Mouse (Mus musculus) limb, embryonic 12.5 days (tissue): ENCODE measurements around the gene Dntt. TPM values are rescaled to one million over a fixed set of nuclear protein-coding genes. Genes with fewer than 3 reads are reported as not detected.

ENCODE experiments used
- ATAC-seq: fragments of 200-750 bp; cut with Nextera tagmentation; 2 replicates; pipeline ENCODE4 v1.8.0; 2017; ENCODE audit warnings: low read depth, moderate TSS enrichment; ENCODE audit not compliant: insufficient number of reproducible peaks, insufficient read depth, low FRiP score, low TSS enrichment
- H3K27ac ChIP-seq: fragments of 300-500 bp; sonication (generic); 2 replicates; pipeline ENCODE4 v1.5.1; 2016; ENCODE audit warnings: mild to moderate bottlenecking, moderate library complexity
- H3K27me3 ChIP-seq: fragments of 300-500 bp; sonication (generic); 2 replicates; pipeline ENCODE4 v1.6.1; 2016; ENCODE audit warnings: mild to moderate bottlenecking, moderate library complexity
- H3K36me3 ChIP-seq: fragments of 300-500 bp; sonication (generic); 2 replicates; pipeline ENCODE4 v1.6.1; 2016; ENCODE audit warnings: mild to moderate bottlenecking, moderate library complexity
- H3K4me1 ChIP-seq: fragments of 300-500 bp; sonication (generic); replicated peaks from 2 replicates; pipeline ENCODE4 v1.6.1; 2016
- H3K4me2 ChIP-seq: fragments of 300-500 bp; sonication (generic); 2 replicates; pipeline ENCODE4 v1.6.1; 2016; ENCODE audit warnings: mild to moderate bottlenecking, moderate library complexity
- H3K4me3 ChIP-seq: fragments of 300-500 bp; sonication (generic); replicated peaks from 2 replicates; pipeline ENCODE4 v1.5.1; 2016; ENCODE audit warnings: mild to moderate bottlenecking
- H3K9ac ChIP-seq: fragments of 300-500 bp; sonication (generic); replicated peaks from 2 replicates; pipeline ENCODE4 v1.6.1; 2016; ENCODE audit warnings: mild to moderate bottlenecking, moderate library complexity
- H3K9me3 ChIP-seq: fragments of 300-500 bp; sonication (generic); 2 replicates; pipeline ENCODE4 v1.6.1; 2016; ENCODE audit warnings: mild to moderate bottlenecking, moderate library complexity
- WGBS: fragments of 180-500 bp; shearing (Covaris S2); methylation state at CpG from one replicate; pipeline ENCODE4 v1.1.7; 2016; 5-methylcytosine and 5-hydroxymethylcytosine counted together
- polyA plus RNA-seq: library from polyadenylated mRNA; unstranded; fragments of >200 nt; fragmentation: Nextera tagmentation; extraction: Ambion mirVana; gene quantifications from 2 replicates; pipeline ENCODE4 v1.2.1, GENCODE M21; 2016

Dntt gene
- polyA plus RNA-seq, 1 experiment from 2014 or later, result not detected

GRCm38 (mm10) chr19:41011676-41012075 is 17.4 kb upstream of the Dntt start:
- no peaks in the 10 kb centered on the region for H3K9me3 ChIP-seq
- ATAC-seq, result no peak
- 0 out of 2 replicates have a peak, but pooled peaks cover 3% of the 10 kb centered on the region for H3K4me1 ChIP-seq
- H3K27ac ChIP-seq, result no peak overlapping the region
- H3K9ac ChIP-seq, result no peak overlapping the region
- 24% methylated on average over 5 of the region's 5 CpGs for WGBS
- no peaks in the 10 kb centered on the region for H3K36me3 ChIP-seq
- peaks cover 27% of the 10 kb centered on the region for H3K27me3 ChIP-seq
- no peak overlapping the region for H3K4me2 ChIP-seq
- H3K4me3 ChIP-seq, result no peak overlapping the region

- WGBS, result 7% methylated on average over 5 of the region's 5 CpGs
- no peak for ATAC-seq
- Histone ChIP-seq H3K4me2 (no peak overlapping the region), H3K36me3 (no peaks in the 10 kb centered on the region), H3K27me3 (peaks cover 33% of the 10 kb centered on the region), H3K9me3 (no peaks in the 10 kb centered on the region), H3K9ac (no peak overlapping the region), H3K27ac (no peak overlapping the region), H3K4me1 (0 out of 2 replicates have a peak, but pooled peaks cover 3% of the 10 kb centered on the region), H3K4me3 (no peak overlapping the region)
Observed at GRCm38 (mm10) chr19:41013591-41013990, 15.5 kb upstream of the Dntt start.

- ATAC-seq, result no peak
- H3K9me3 ChIP-seq, result no peaks in the 10 kb centered on the region
- no peak overlapping the region for H3K27ac ChIP-seq
- H3K4me3 ChIP-seq, result no peak overlapping the region
- 0 out of 2 replicates have a peak, but pooled peaks cover 3% of the 10 kb centered on the region for H3K4me1 ChIP-seq
- WGBS, result 28% methylated on average over 9 of the region's 9 CpGs
- no peak overlapping the region for H3K9ac ChIP-seq
- H3K36me3 ChIP-seq, result no peaks in the 10 kb centered on the region
- no peak overlapping the region for H3K4me2 ChIP-seq
- H3K27me3 ChIP-seq, result peaks cover 33% of the 10 kb centered on the region
Observed at GRCm38 (mm10) chr19:41014003-41014402, 15.1 kb upstream of the Dntt start.

GRCm38 (mm10) chr19:41015951-41016716 is 12.9 kb upstream of the Dntt start:
- ATAC-seq, result 0 out of 2 replicates have a peak, but pooled peaks have one; percentile 37
- Histone ChIP-seq H3K9ac (peak overlapping the region; percentile 38), H3K4me2 (peak overlapping the region; percentile 50), H3K4me3 (peak overlapping the region; percentile 14; the same call in 1 of the 2 replicates), H3K9me3 (no peaks in the 10 kb centered on the region), H3K27ac (no peak overlapping the region), H3K4me1 (0 out of 2 replicates have a peak, but pooled peaks cover 3% of the 10 kb centered on the region), H3K27me3 (peaks cover 29% of the 10 kb centered on the region), H3K36me3 (no peaks in the 10 kb centered on the region)
- WGBS, result 19% methylated on average over 14 of the region's 14 CpGs

GRCm38 (mm10) chr19:41019164-41019675 is 9.9 kb upstream of the Dntt start:
- Histone ChIP-seq H3K4me3 (no peak overlapping the region), H3K27ac (no peak overlapping the region), H3K36me3 (no peaks in the 10 kb centered on the region), H3K9ac (no peak overlapping the region), H3K4me1 (0 out of 2 replicates have a peak, but pooled peaks cover 3% of the 10 kb centered on the region), H3K9me3 (no peaks in the 10 kb centered on the region), H3K4me2 (no peak overlapping the region), H3K27me3 (peaks cover 9% of the 10 kb centered on the region; the same call in 1 of the 2 replicates)
- WGBS, result 81% methylated on average over 5 of the region's 5 CpGs
- ATAC-seq, result no peak

GRCm38 (mm10) chr19:41020537-41020936 is 8.5 kb upstream of the Dntt start:
- no peaks in the 10 kb centered on the region for H3K36me3 ChIP-seq
- 0 out of 2 replicates have a peak, but pooled peaks cover 6% of the 10 kb centered on the region for H3K27me3 ChIP-seq
- no peak for ATAC-seq
- WGBS, result 47% methylated on average over 3 of the region's 3 CpGs
- H3K9ac ChIP-seq, result no peak overlapping the region
- H3K4me1 ChIP-seq, result 0 out of 2 replicates have a peak, but pooled peaks cover 3% of the 10 kb centered on the region
- no peak overlapping the region for H3K4me3 ChIP-seq
- H3K9me3 ChIP-seq, result no peaks in the 10 kb centered on the region
- no peak overlapping the region for H3K4me2 ChIP-seq
- no peak overlapping the region for H3K27ac ChIP-seq

GRCm38 (mm10) chr19:41022244-41022643 is 6.8 kb upstream of the Dntt start:
- 88% methylated on average over 4 of the region's 4 CpGs for WGBS
- H3K4me2 ChIP-seq, result no peak overlapping the region
- no peaks in the 10 kb centered on the region for H3K4me1 ChIP-seq
- no peak overlapping the region for H3K4me3 ChIP-seq
- H3K9me3 ChIP-seq, result no peaks in the 10 kb centered on the region
- no peak for ATAC-seq
- 0 out of 2 replicates have a peak, but pooled peaks cover 6% of the 10 kb centered on the region for H3K27me3 ChIP-seq
- H3K27ac ChIP-seq, result no peak overlapping the region
- no peak overlapping the region for H3K9ac ChIP-seq
- H3K36me3 ChIP-seq, result no peaks in the 10 kb centered on the region

- no peak for ATAC-seq
- Histone ChIP-seq H3K36me3 (no peaks in the 10 kb centered on the region), H3K4me2 (no peak overlapping the region), H3K9me3 (no peaks in the 10 kb centered on the region), H3K4me3 (no peak overlapping the region), H3K4me1 (no peaks in the 10 kb centered on the region), H3K9ac (no peak overlapping the region), H3K27ac (no peak overlapping the region), H3K27me3 (no peaks in the 10 kb centered on the region)
- 88% methylated on average over 8 of the region's 8 CpGs for WGBS
Observed at GRCm38 (mm10) chr19:41026551-41026950, 2.5 kb upstream of the Dntt start.

GRCm38 (mm10) chr19:41027024-41027423 is 2.1 kb upstream of the Dntt start:
- Histone ChIP-seq H3K9ac (no peak overlapping the region), H3K4me2 (no peak overlapping the region), H3K4me1 (no peaks in the 10 kb centered on the region), H3K27me3 (no peaks in the 10 kb centered on the region), H3K27ac (no peak overlapping the region), H3K36me3 (no peaks in the 10 kb centered on the region), H3K9me3 (no peaks in the 10 kb centered on the region), H3K4me3 (no peak overlapping the region)
- WGBS, result 94% methylated on average over 5 of the region's 5 CpGs
- no peak for ATAC-seq

- Histone ChIP-seq H3K27me3 (no peaks in the 10 kb centered on the region), H3K9ac (no peak overlapping the region), H3K27ac (no peak overlapping the region), H3K9me3 (no peaks in the 10 kb centered on the region), H3K4me1 (no peaks in the 10 kb centered on the region), H3K4me2 (no peak overlapping the region), H3K36me3 (no peaks in the 10 kb centered on the region), H3K4me3 (no peak overlapping the region)
- 94% methylated on average over 9 of the region's 9 CpGs for WGBS
- no peak for ATAC-seq
Observed at GRCm38 (mm10) chr19:41027601-41028000, 1.5 kb upstream of the Dntt start.

- Histone ChIP-seq H3K36me3 (no peaks in the 10 kb centered on the region), H3K9ac (no peak overlapping the region), H3K4me1 (no peaks in the 10 kb centered on the region), H3K27me3 (peaks cover 5% of the 10 kb centered on the region; the same call in 1 of the 2 replicates), H3K4me3 (no peak overlapping the region), H3K9me3 (no peaks in the 10 kb centered on the region), H3K4me2 (no peak overlapping the region), H3K27ac (no peak overlapping the region)
- no peak for ATAC-seq
- 70% methylated on average over 6 of the region's 6 CpGs for WGBS
Observed at GRCm38 (mm10) chr19:41030161-41030560, 1.1 kb downstream of the Dntt start.
